Mouse (Mus musculus) ES-E14 (cell line): ENCODE data around the gene Loxl1.

Source experiments
- CHD2 ChIP-seq: IDR thresholded peaks from 2 replicates; pipeline ENCODE4 v1.6.1; 2014; ENCODE audit warnings: mild to moderate bottlenecking, low read depth, low read length, inconsistent platforms
- HCFC1 ChIP-seq: IDR thresholded peaks from 2 replicates; pipeline ENCODE4 v1.6.1; 2012; ENCODE audit warnings: low read length, inconsistent platforms, borderline replicate concordance; ENCODE audit not compliant: insufficient read depth
- MAFK ChIP-seq: IDR thresholded peaks from 2 replicates; pipeline ENCODE4 v1.6.1; 2014; ENCODE audit warnings: mild to moderate bottlenecking, low read depth, low read length, inconsistent platforms; ENCODE audit not compliant: insufficient read depth
- ZNF384 ChIP-seq: IDR thresholded peaks from 2 replicates; pipeline ENCODE4 v1.6.1; 2012; ENCODE audit warnings: low read depth, low read length, inconsistent platforms

- no peak for TF ChIP-seq HCFC1
- TF ChIP-seq MAFK = no peak
- TF ChIP-seq CHD2 = no peak
- no peak for TF ChIP-seq ZNF384
Observed at GRCm38 (mm10) chr9:58243696-58244095, 69.3 kb downstream of the Loxl1 start.
